Mouse (Mus musculus): ENCODE data around the gene Iqcg.

- TF ChIP-seq CEBPB (IDR thresholded peaks at IDR 0.05; ENCODE audit: low read depth) = no peak
- TF ChIP-seq CTCF (IDR thresholded peaks at IDR 0.05; ENCODE audit: control insufficient read depth, insufficient read depth, insufficient read length) = no peak
- TF ChIP-seq MAX (IDR thresholded peaks at IDR 0.05) = no peak
- TF ChIP-seq MYOG (IDR thresholded peaks at IDR 0.05; ENCODE audit: control insufficient read depth, extremely low read depth, insufficient read length) = no peak
- no peak for TF ChIP-seq MYOD1 (IDR thresholded peaks at IDR 0.05; ENCODE audit: control insufficient read depth, insufficient read length, low read depth)
- TF ChIP-seq USF1 (IDR thresholded peaks at IDR 0.05; ENCODE audit: low read depth) = no peak
- no peak for TF ChIP-seq FOSL1 (IDR thresholded peaks at IDR 0.05; ENCODE audit: insufficient read depth, low read length, poor library complexity, severe bottlenecking)
These were observed 8.6 kb upstream of the Iqcg start for GRCm38 (mm10) chr16:33064636-33065035.
